Mouse (Mus musculus) spleen, adult 2 months (tissue): ENCODE results near the gene Kdm5c. TPM values are rescaled to one million over a fixed set of nuclear protein-coding genes. Genes with fewer than 3 reads are reported as not detected.

Experiments
- DNase-seq, 2 experiments: peaks; one replicate each; pipeline versions ENCODE4 v3.0.0 to v3.0.0-alpha.2; 2012 to 2021; ENCODE audit warnings: low spot score in 2 of 2, low read depth in 1 of 2
- H3K27ac ChIP-seq: fragments of 200-500 bp; 2 replicates; pipeline ENCODE4 v1.5.1; 2012; ENCODE audit warnings: low read length, inconsistent platforms; ENCODE audit not compliant: insufficient read depth
- H3K27me3 ChIP-seq: fragments of 200-500 bp; 2 replicates; pipeline ENCODE4 v1.6.1; 2012; ENCODE audit warnings: mild to moderate bottlenecking, moderate library complexity, low read length, inconsistent platforms; ENCODE audit not compliant: control insufficient read depth, insufficient read depth
- H3K36me3 ChIP-seq: fragments of 200-500 bp; 2 replicates; pipeline ENCODE4 v1.6.1; 2012; ENCODE audit warnings: mild to moderate bottlenecking, low read length, inconsistent platforms; ENCODE audit not compliant: control insufficient read depth, insufficient read depth
- H3K4me1 ChIP-seq: fragments of 200-500 bp; 2 replicates; pipeline ENCODE4 v1.6.1; 2011; ENCODE audit warnings: inconsistent platforms; ENCODE audit not compliant: control insufficient read depth, insufficient read depth, insufficient read length
- H3K4me3 ChIP-seq: fragments of 200-500 bp; 2 replicates; pipeline ENCODE4 v1.5.1; 2011; ENCODE audit warnings: mild to moderate bottlenecking, inconsistent platforms; ENCODE audit not compliant: insufficient read depth, insufficient read length; ENCODE audit errors: extremely low read depth
- CTCF ChIP-seq: fragments of 200-500 bp; IDR thresholded peaks from 2 replicates; pipeline ENCODE4 v1.5.1; 2011; ENCODE audit warnings: mild to moderate bottlenecking, inconsistent platforms; ENCODE audit not compliant: insufficient read depth, insufficient read length, insufficient replicate concordance; ENCODE audit errors: extremely low read depth
- POLR2A ChIP-seq: fragments of 200-500 bp; IDR thresholded peaks from 2 replicates; pipeline ENCODE4 v1.6.1; 2011; ENCODE audit warnings: low read depth, low read length, inconsistent platforms
- WGBS: fragments of 180-500 bp; shearing (Covaris S2); methylation state at CpG from one replicate; pipeline ENCODE4 v1.1.7; 2018; 5-methylcytosine and 5-hydroxymethylcytosine counted together
- polyA plus RNA-seq: library from polyadenylated mRNA; depleted of rRNA; stranded (reverse); fragments of >200 nt; gene quantifications from 2 replicates; pipeline ENCODE4 v1.2.3, GENCODE M21; 2012; rRNA removed

Gene Kdm5c
- polyA plus RNA-seq, 1 experiment = 55.1 TPM

DNA sequence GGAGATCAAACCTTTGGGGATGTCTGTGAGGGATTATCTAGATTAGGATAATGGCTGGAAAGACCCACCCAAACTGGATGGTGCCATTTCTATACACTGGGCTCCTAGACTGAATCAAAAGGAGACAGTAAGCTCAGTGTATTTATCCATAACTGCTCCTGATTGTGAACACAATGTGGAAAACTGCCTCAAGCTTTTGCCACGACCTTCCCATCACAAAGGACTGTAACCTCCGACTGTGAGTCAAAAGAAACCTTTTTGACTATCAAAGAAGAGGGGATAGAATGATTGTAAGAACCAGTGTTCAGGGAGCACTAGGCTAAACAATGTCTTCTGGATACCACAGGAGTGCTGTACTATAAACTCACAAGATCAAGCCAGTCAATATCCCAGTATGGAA, 73.4 kb downstream of the Kdm5c start:
- TF ChIP-seq POLR2A (no peak), CTCF (no peak)
- no peaks in the 10 kb centered on the region for H3K27me3 ChIP-seq
- H3K4me1 ChIP-seq = no peaks in the 10 kb centered on the region
- H3K4me3 ChIP-seq = no peak overlapping the region
- 73% methylated on average over 2 of the region's 2 CpGs for WGBS
- no peaks in the 10 kb centered on the region for H3K36me3 ChIP-seq
- no peak for DNase-seq
- H3K27ac ChIP-seq = no peak overlapping the region

DNA sequence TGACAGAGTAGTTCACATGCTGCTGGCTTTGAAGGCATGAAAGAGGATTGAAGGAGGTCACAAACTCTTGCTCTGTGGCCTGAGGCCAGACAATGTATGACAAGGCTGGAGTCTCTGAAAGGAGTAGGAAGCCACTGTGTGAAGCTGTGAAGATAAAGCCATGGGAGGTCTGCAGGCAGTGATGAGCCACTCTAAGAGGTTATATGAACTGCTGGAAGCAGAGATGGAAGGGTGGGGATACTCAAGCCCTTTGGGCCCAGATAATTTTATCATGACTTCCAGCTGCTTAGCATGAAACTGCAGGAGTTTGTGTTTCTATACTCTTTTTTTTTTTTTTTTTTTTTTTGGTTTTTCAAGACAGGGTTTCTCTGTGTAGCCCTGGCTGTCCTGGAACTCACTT, 74.6 kb downstream of the Kdm5c start:
- Histone ChIP-seq H3K4me1 (no peaks in the 10 kb centered on the region), H3K27me3 (no peaks in the 10 kb centered on the region), H3K4me3 (no peak overlapping the region), H3K27ac (no peak overlapping the region), H3K36me3 (no peaks in the 10 kb centered on the region)
- no peak for DNase-seq
- no peak for TF ChIP-seq POLR2A
- no peak for TF ChIP-seq CTCF

DNA sequence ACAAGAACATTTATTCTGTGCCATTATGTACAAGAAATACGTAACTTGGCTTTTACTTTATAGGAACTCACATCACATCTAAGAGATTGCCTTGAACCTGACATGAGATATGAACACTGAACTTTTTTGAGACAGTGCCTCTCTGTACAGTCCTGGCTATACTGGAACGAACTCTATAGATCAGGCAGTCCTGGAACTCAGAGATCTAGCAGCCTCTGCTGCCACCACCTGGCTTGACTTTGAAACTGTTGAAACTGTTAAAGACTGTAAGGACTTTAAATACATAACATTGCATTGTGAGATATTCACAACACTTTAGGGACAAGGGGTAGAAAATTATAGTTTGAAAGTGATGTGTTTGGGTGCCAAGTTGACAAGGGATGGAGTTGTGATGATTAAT, 75.1 kb downstream of the Kdm5c start:
- 54% methylated on average over 2 of the region's 2 CpGs for WGBS
- DNase-seq = peak in 1 of 2 experiments; percentile 4
- Histone ChIP-seq H3K27me3 (no peaks in the 10 kb centered on the region), H3K27ac (no peak overlapping the region), H3K36me3 (no peaks in the 10 kb centered on the region), H3K4me1 (no peaks in the 10 kb centered on the region), H3K4me3 (no peak overlapping the region)
- no peak for TF ChIP-seq CTCF
- no peak for TF ChIP-seq POLR2A

DNA sequence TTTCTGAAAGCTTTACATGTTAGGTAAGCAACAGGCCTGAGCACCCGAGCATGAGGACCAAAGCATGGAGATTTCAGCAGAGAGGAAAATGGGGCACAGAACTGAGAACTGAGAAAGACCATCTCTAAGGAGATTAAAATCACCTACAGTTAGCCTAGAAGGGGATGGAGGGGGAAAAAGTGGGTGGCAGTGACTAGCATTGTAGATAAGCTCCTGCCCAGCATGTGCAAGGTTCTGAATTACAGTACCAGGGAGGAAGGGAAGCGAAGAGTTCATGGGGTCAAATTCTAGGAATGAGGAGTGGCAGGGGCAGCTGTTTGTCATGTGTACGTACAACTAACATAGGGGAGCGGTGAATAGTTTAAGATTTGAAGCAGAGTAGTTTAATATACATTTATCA, 87.7 kb downstream of the Kdm5c start:
- DNase-seq = no peak
- Histone ChIP-seq H3K36me3 (no peaks in the 10 kb centered on the region), H3K27me3 (no peaks in the 10 kb centered on the region), H3K4me3 (no peak overlapping the region), H3K27ac (no peak overlapping the region), H3K4me1 (no peaks in the 10 kb centered on the region)
- no peak for TF ChIP-seq CTCF
- no peak for TF ChIP-seq POLR2A
- WGBS = 86% methylated on average over 4 of the region's 4 CpGs

DNA sequence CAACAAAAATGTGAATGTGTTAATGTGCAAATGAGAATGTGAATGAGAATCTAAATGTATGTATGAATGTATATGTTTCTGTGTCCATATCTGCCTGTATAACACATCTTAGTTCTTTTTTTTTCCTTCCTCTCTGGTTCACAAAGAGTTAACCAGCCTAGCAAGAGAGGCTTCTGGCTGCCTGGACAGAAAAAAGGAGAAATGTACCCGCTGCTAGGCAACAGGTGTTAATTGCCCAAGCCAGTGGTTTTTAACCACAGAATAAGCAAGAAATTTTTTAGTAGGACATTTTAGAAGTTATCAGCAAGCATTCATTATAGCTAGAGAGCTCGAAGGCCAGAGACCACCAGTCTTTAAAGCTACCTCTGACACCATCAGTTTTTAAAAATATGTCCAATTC, 90.0 kb downstream of the Kdm5c start:
- H3K36me3 ChIP-seq = no peaks in the 10 kb centered on the region
- no peaks in the 10 kb centered on the region for H3K27me3 ChIP-seq
- no peaks in the 10 kb centered on the region for H3K4me1 ChIP-seq
- WGBS = 19% methylated on average over 2 of the region's 2 CpGs
- DNase-seq = no peak
- H3K4me3 ChIP-seq = no peak overlapping the region
- TF ChIP-seq CTCF (no peak), POLR2A (no peak)
- no peak overlapping the region for H3K27ac ChIP-seq

DNA sequence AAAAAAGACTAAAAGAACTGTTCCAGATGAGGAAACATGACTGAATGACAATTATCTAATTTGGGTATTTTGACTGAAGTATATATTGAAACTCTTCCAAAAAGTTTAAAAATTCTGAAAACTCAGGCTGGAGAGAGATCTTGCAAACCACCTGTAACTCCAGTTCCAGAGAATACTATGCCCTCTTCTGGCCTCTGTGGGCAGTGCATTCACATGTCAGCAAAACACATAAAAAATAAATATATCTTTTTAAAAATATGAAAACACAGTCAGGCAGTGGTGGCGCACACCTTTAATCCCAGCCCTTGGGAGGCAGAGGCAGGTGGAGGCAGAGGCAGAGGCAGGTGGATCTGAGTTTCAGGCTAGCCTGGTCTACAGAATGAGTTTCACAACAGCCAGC, 90.8 kb downstream of the Kdm5c start:
- TF ChIP-seq POLR2A (no peak), CTCF (no peak)
- no peaks in the 10 kb centered on the region for H3K27me3 ChIP-seq
- H3K36me3 ChIP-seq = no peaks in the 10 kb centered on the region
- DNase-seq = no peak
- H3K4me1 ChIP-seq = no peaks in the 10 kb centered on the region
- no peak overlapping the region for H3K27ac ChIP-seq
- no peak overlapping the region for H3K4me3 ChIP-seq
- WGBS = 100% methylated on average over 1 of the region's 1 CpGs

Other genes starting within 250 kb of the Kdm5c start
- 20.9 and 22.1 TPM in 2 replicates for gene Hsd17b10, start 231.2 kb upstream of the Kdm5c start, polyA plus RNA-seq
- gene Ribc1, start 216.7 kb upstream of the Kdm5c start, polyA plus RNA-seq = 0.05 and 0.18 TPM in 2 replicates
- 15.1 and 15.7 TPM in 2 replicates for gene Smc1a, start 216.6 kb upstream of the Kdm5c start, polyA plus RNA-seq
- 4.9 and 6.6 TPM in 2 replicates for gene Iqsec2, start 88.8 kb upstream of the Kdm5c start, polyA plus RNA-seq
- 5.0 and 6.1 TPM in 2 replicates for gene Kantr, start 94.5 kb downstream of the Kdm5c start, polyA plus RNA-seq
- 18.4 and 18.9 TPM in 2 replicates for gene Tspyl2, start 109.4 kb downstream of the Kdm5c start, polyA plus RNA-seq
- 0.82 and 1.2 TPM in 2 replicates for gene Gpr173, start 135.7 kb downstream of the Kdm5c start, polyA plus RNA-seq